Mouse (Mus musculus): ENCODE measurements around the gene Mast2. TPM values are rescaled to one million over a fixed set of nuclear protein-coding genes. Genes with fewer than 3 reads are reported as not detected.

The Mast2 gene
- polyA plus RNA-seq, 3 experiments from 2014 or later, result 4.5 to 5.5 (median 4.7) TPM

- no peak for ATAC-seq
Observed at GRCm38 (mm10) chr4:116405955-116406351, 58.0 kb downstream of the Mast2 start.

DNA sequence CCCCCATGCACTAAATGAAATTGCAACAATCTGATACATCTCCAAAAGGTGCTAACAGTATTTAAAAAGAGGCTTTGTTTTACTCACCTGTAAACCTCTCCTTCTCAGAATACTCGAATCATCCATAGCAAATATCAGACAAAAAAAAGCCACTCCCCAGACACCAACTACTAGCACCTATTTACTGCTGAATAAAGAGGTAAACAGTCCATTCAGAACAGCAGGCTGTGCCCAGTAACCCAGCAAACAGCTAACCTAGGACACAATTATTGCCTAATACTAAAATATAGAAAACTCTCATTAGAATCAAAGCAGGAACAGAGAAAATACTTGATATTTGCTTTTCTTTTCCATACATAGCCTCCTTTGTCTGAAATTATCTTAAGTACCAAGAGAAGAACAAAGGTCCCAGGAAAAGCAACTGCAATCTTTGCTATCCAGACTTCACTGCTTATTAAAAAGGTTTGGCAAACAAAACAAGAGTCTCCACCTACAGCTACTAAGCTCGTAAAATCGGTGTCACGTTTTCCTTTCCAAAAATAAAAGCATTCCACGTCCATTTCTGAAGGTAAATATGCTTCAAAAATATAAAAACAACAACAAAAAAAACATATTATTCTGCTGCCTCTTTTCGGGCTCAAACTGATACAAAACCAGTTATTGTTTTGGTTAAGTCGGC is 58.6 kb downstream of the Mast2 start:
- no peak for ATAC-seq

GRCm38 (mm10) chr4:116403884-116404283 is 60.1 kb downstream of the Mast2 start:
- no peak for ATAC-seq

- no peak for ATAC-seq
Observed at GRCm38 (mm10) chr4:116402708-116403107, 61.3 kb downstream of the Mast2 start.

DNA sequence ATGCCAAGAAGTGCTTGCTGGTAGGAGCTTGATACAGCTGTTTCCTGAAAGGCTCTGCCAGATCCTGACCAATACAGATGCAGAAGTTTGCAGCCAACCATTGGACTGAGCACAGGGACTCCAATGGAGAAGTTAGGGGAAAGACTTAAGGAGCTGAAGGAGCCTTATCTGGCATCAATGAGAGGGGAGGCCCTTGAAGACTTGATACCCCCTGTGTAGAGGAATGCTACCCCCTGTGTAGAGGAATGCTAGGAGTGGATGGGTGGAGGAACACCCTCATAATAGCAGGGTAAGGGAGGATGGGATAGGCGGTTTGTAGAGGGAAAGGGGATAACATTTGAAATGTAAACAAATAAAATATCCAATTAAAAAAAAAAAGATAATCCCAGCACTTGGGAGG is 65.9 kb downstream of the Mast2 start:
- ATAC-seq, result no peak

DNA sequence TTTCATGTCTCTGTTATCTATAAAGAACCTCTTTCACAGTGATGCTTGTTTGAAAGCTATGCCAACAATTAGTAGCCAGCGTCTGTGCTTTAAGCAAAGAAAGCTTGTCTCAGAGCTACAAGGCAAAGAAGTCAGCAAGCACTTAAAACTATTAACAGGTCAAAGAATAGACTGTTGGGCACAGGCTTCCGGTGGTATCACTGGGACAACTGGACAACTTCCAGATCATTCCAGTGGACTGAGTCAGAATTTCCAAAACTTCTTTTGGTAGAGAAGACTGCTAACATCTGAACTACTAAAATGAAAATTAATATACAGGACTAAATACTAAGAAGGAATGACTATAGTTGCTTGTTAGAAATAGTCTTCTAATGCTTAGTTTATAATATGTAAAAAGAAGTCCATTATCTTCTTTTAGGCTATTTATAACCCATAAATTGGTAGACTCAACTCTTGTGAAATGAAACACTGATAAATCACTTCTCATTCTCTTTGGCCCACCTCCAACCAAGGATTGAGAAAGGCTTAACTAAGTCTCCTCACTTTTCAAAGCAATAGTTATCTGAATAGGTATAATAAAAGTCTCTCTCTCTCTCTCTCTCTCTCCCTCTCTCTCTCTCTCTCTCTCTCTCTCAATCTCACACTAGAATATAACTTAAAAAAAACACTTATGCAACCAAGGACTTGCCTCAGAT is 85.9 kb downstream of the Mast2 start:
- no peak for ATAC-seq

DNA sequence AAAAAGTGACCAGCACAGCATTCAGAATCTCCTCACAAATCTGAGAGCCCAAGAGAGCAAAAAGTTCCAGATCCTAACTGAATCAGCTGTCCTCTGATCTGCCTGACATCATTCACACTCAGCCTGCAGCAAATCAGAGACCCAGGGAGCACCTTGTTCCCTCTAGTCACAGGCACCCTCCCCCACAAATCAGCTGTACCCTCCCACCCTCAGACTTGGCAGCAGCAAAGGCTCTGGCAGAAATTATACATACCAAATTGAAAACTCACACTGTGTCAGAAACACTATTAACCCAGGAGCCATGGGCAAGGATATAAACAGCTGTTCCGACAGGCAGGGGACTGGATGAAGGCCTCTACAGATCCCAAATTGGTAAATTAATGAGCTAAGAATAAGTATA is 92.3 kb downstream of the Mast2 start:
- no peak for ATAC-seq

DNA sequence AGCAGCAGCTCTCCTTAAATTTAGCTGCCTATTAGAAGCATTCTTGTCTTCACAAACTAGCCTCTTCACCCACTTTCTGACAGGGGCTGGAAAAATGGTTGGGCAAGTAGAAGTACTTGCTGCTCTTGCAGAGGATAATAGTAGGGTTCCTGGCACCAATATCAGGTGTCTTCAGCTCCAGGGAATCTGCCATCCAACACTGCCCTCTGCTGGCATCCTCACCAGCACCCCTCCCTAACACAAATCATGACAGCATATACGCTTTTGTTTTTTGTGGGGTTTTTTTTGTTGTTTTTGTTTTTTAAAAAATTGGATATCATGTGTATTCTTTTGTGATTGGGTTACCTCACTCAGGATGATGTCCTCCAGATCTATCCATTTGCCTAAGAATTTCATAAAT is 105.9 kb downstream of the Mast2 start:
- no peak for ATAC-seq

- no peak for ATAC-seq
Observed at GRCm38 (mm10) chr4:116352919-116353318, 111.1 kb downstream of the Mast2 start.

- no peak for ATAC-seq
Observed at GRCm38 (mm10) chr4:116352496-116352895, 111.5 kb downstream of the Mast2 start.

GRCm38 (mm10) chr4:116342119-116342518 is 121.9 kb downstream of the Mast2 start:
- peak; percentile 41 for ATAC-seq

DNA sequence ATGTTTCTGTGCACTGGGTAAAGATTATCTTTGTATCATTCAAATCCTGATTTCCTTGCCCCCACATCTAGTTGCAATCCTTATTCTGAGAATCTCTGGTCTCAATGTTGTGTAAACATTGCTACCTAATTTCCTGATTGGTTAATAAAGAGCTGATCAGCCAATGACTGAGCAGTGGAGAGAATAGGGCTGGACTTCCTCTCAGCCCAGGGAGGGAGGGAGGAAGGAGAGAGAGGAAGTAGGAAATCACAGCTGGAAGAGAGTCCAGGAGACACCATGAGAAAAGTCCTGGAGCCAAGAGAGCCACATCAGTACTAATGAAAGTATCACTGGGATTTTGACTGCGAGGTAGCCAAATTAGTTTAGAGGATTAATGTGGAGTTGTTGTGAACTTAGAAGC is 127.7 kb downstream of the Mast2 start:
- ATAC-seq, result no peak

- ATAC-seq, result no peak
Observed at GRCm38 (mm10) chr4:116329256-116329655, 134.7 kb downstream of the Mast2 start.

DNA sequence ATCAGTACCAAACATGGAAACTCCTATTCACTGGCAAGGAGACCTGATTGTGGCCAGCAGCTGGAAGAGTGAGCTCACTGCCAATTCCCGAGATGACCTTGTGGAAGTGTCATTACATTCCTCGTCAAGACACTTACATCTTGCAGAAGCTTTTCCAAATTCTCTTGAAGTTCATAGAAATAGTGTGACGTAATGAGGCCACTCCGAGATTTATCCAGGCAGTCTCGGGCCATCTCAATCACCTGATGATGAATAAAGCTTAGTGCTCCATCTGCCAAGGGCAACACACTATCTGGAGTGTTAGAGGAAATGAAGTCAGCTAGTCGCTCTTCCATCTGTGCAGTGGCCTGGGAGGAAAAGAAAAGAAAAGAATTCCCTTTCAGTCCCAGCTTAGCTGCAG is 141.9 kb downstream of the Mast2 start:
- ATAC-seq, result no peak

- no peak for ATAC-seq
Observed at GRCm38 (mm10) chr4:116317575-116317974, 146.4 kb downstream of the Mast2 start.

DNA sequence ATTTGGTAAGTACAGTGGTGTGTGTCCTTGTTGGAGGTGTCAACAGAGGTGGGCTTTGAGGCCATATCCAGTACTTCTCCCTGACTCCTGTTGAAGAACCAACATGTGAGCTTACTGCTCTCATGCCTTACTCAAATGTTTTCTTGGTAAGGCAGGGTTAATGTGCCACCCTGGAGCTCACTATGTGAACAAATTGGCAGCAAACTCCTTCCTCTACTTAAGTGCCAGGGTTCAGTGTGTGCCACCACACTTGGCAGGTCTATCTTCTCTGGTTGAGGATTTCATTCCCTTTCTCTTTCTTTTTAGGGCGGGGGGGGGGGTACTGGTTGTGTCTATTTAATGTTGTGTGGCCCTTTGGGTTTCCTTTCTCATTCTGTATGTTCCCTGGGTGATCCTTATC is 159.4 kb downstream of the Mast2 start:
- no peak for ATAC-seq

GRCm38 (mm10) chr4:116300878-116301355 is 163.1 kb downstream of the Mast2 start:
- ATAC-seq, result no peak

DNA sequence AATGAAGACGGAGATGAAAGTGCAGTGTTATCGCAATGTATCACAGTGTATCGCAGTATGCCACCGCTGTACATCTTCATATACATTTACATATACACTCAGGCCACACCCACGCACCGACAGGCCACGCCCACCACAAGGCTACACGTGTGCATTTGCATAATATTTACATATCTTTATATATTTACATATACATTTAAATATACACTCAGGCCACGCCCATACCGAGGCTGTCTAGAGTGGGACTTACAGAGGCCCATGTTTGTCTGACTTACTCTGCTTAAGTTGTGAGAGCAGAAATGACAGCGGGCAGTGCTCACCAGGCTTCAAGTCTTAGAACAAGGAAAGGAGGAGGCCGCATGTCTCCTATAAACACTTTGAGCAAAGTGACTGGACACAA is 170.7 kb downstream of the Mast2 start:
- ATAC-seq, result no peak

- ATAC-seq, result no peak
Observed at GRCm38 (mm10) chr4:116291561-116291960, 172.4 kb downstream of the Mast2 start.

GRCm38 (mm10) chr4:116282211-116282610 is 181.8 kb downstream of the Mast2 start:
- ATAC-seq, result no peak

GRCm38 (mm10) chr4:116268220-116268619 is 195.8 kb downstream of the Mast2 start:
- no peak for ATAC-seq
